Mouse (Mus musculus) small intestine, adult 2 months (tissue): ENCODE measurements around the gene Gfra1.

ENCODE experiments used
- CTCF ChIP-seq: fragments of 200-500 bp; IDR thresholded peaks from 2 replicates; pipeline ENCODE4 v1.5.1; 2012; ENCODE audit warnings: low read depth, mild to moderate bottlenecking, control low read depth, inconsistent platforms, low read length, moderate library complexity, mixed read lengths; ENCODE audit not compliant: insufficient replicate concordance, insufficient read length; ENCODE audit errors: extremely low read depth
- POLR2A ChIP-seq: fragments of 200-500 bp; IDR thresholded peaks from 2 replicates; pipeline ENCODE4 v1.6.1; 2012; ENCODE audit warnings: low read depth, mild to moderate bottlenecking, control low read depth, inconsistent platforms, low read length, moderate library complexity

DNA sequence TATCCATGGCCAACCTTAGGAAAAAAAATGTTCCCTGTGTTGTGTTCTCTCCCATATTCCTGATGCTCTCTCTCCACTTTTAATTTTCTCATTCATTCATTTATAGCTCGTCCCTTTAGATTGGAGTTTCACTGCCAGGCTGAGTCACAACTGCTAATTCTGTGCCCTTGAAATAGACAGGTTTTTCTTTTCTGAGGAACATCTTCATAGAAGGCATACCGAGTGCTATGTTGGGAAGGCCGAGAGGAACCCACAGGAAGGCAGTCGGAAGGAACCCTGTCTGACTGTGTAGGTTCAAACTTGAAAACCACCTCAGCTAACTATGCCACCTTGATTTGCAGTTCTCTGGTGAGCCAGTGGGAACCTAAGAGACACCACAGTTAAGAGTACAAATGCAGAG is 81.6 kb downstream of the Gfra1 start:
- TF ChIP-seq CTCF = no peak
- TF ChIP-seq POLR2A = no peak
